Mouse (Mus musculus): ENCODE data around the gene Gnb5. TPM values are rescaled to one million over a fixed set of nuclear protein-coding genes. Genes with fewer than 3 reads are reported as not detected.
A peak's percentile ranks its signal among the peaks of the same experiment; 100 is the strongest.
"Not testable (repeated sequence)": the region's sequence is repeated elsewhere in the genome, so short reads cannot be mapped to it uniquely, and the experiment has no call there.

Gene Gnb5
- total and polyA plus RNA-seq, 2 experiments = 0.74 to 0.78 TPM

- H3K27me3 ChIP-seq (ENCODE audit: control insufficient read depth, insufficient read depth, low read length) = no peaks in the 10 kb centered on the region
- H3K4me1 ChIP-seq (ENCODE audit: control insufficient read depth, insufficient read depth, low read length) = no peaks in the 10 kb centered on the region
- H3K79me2 ChIP-seq (ENCODE audit: control insufficient read depth, insufficient read depth, low read length) = no peaks in the 10 kb centered on the region
- WGBS = 77% methylated on average over 4 of the region's 4 CpGs
- no peak overlapping the region for H3K27ac ChIP-seq (replicated peaks; ENCODE audit: insufficient read depth, low read depth, low read length)
- no peak for DNase-seq (ENCODE audit: extremely low read depth, low read depth, low spot score)
- H3K4me3 ChIP-seq (ENCODE audit: insufficient read depth, low read depth, low read length) = no peak overlapping the region
- no peaks in the 10 kb centered on the region for H3K36me3 ChIP-seq (ENCODE audit: control insufficient read depth, insufficient read depth, low read length)
- H3K9ac ChIP-seq (ENCODE audit: low read depth, low read length) = no peak overlapping the region
- TF ChIP-seq POLR2A (IDR thresholded peaks at IDR 0.05; ENCODE audit: extremely low read depth, insufficient read depth, low read length) (no peak), CTCF (IDR thresholded peaks at IDR 0.05; ENCODE audit: low read depth, low read length) (no peak)
These were observed 56.1 kb downstream of the Gnb5 start for GRCm38 (mm10) chr9:75362201-75362600.

GRCm38 (mm10) chr9:75363001-75363400, 56.9 kb downstream of the Gnb5 start:
- WGBS = 82% methylated on average over 5 of the region's 5 CpGs
- Histone ChIP-seq H3K27ac (replicated peaks; ENCODE audit: insufficient read depth, low read depth, low read length) (no peak overlapping the region), H3K27me3 (ENCODE audit: control insufficient read depth, insufficient read depth, low read length) (no peaks in the 10 kb centered on the region), H3K79me2 (ENCODE audit: control insufficient read depth, insufficient read depth, low read length) (no peaks in the 10 kb centered on the region), H3K4me3 (ENCODE audit: insufficient read depth, low read depth, low read length) (no peak overlapping the region), H3K36me3 (ENCODE audit: control insufficient read depth, insufficient read depth, low read length) (no peaks in the 10 kb centered on the region), H3K4me1 (ENCODE audit: control insufficient read depth, insufficient read depth, low read length) (no peaks in the 10 kb centered on the region), H3K9ac (ENCODE audit: low read depth, low read length) (no peak overlapping the region)
- TF ChIP-seq CTCF (IDR thresholded peaks at IDR 0.05; ENCODE audit: low read depth, low read length) (no peak), POLR2A (IDR thresholded peaks at IDR 0.05; ENCODE audit: extremely low read depth, insufficient read depth, low read length) (no peak)
- no peak for DNase-seq (ENCODE audit: extremely low read depth, low read depth, low spot score)

- H3K79me2 ChIP-seq (ENCODE audit: control insufficient read depth, insufficient read depth, low read length); H3K4me1 ChIP-seq (ENCODE audit: control insufficient read depth, insufficient read depth, low read length); H3K4me3 ChIP-seq (ENCODE audit: insufficient read depth, low read depth, low read length); DNase-seq (ENCODE audit: extremely low read depth, low read depth, low spot score); H3K36me3 ChIP-seq (ENCODE audit: control insufficient read depth, insufficient read depth, low read length); H3K27ac ChIP-seq (replicated peaks; ENCODE audit: insufficient read depth, low read depth, low read length); H3K27me3 ChIP-seq (ENCODE audit: control insufficient read depth, insufficient read depth, low read length); H3K9ac ChIP-seq (ENCODE audit: low read depth, low read length): not testable (repeated sequence)
- WGBS = 87% methylated on average over 7 of the region's 7 CpGs
These were observed 57.6 kb downstream of the Gnb5 start for GRCm38 (mm10) chr9:75363702-75364101.

- Histone ChIP-seq H3K27ac (replicated peaks; ENCODE audit: insufficient read depth, low read depth, low read length) (no peak overlapping the region), H3K36me3 (ENCODE audit: control insufficient read depth, insufficient read depth, low read length) (no peaks in the 10 kb centered on the region), H3K4me1 (ENCODE audit: control insufficient read depth, insufficient read depth, low read length) (no peaks in the 10 kb centered on the region), H3K9ac (ENCODE audit: low read depth, low read length) (no peak overlapping the region), H3K27me3 (ENCODE audit: control insufficient read depth, insufficient read depth, low read length) (no peaks in the 10 kb centered on the region), H3K4me3 (ENCODE audit: insufficient read depth, low read depth, low read length) (no peak overlapping the region), H3K79me2 (ENCODE audit: control insufficient read depth, insufficient read depth, low read length) (no peaks in the 10 kb centered on the region)
- DNase-seq (ENCODE audit: extremely low read depth, low read depth, low spot score) = no peak
- TF ChIP-seq POLR2A (IDR thresholded peaks at IDR 0.05; ENCODE audit: extremely low read depth, insufficient read depth, low read length) (no peak), CTCF (IDR thresholded peaks at IDR 0.05; ENCODE audit: low read depth, low read length) (no peak)
- WGBS = 80% methylated on average over 4 of the region's 4 CpGs
These were observed 59.1 kb downstream of the Gnb5 start for GRCm38 (mm10) chr9:75365195-75365594.

GRCm38 (mm10) chr9:75366191-75366590, 60.1 kb downstream of the Gnb5 start:
- Histone ChIP-seq H3K27me3 (ENCODE audit: control insufficient read depth, insufficient read depth, low read length) (no peaks in the 10 kb centered on the region), H3K9ac (ENCODE audit: low read depth, low read length) (no peak overlapping the region), H3K79me2 (ENCODE audit: control insufficient read depth, insufficient read depth, low read length) (no peaks in the 10 kb centered on the region), H3K36me3 (ENCODE audit: control insufficient read depth, insufficient read depth, low read length) (no peaks in the 10 kb centered on the region), H3K4me1 (ENCODE audit: control insufficient read depth, insufficient read depth, low read length) (no peaks in the 10 kb centered on the region), H3K27ac (replicated peaks; ENCODE audit: insufficient read depth, low read depth, low read length) (no peak overlapping the region), H3K4me3 (ENCODE audit: insufficient read depth, low read depth, low read length) (no peak overlapping the region)
- peak; percentile 27 for DNase-seq (ENCODE audit: extremely low read depth, low read depth, low spot score)
- TF ChIP-seq CTCF (IDR thresholded peaks at IDR 0.05; ENCODE audit: low read depth, low read length) (no peak), POLR2A (IDR thresholded peaks at IDR 0.05; ENCODE audit: extremely low read depth, insufficient read depth, low read length) (no peak)
- 49% methylated on average over 5 of the region's 5 CpGs for WGBS

GRCm38 (mm10) chr9:75368779-75369178, 62.7 kb downstream of the Gnb5 start:
- no peak overlapping the region for H3K4me3 ChIP-seq (ENCODE audit: insufficient read depth, low read depth, low read length)
- DNase-seq (ENCODE audit: extremely low read depth, low read depth, low spot score) = no peak
- no peak for TF ChIP-seq POLR2A (IDR thresholded peaks at IDR 0.05; ENCODE audit: extremely low read depth, insufficient read depth, low read length)
- TF ChIP-seq CTCF (IDR thresholded peaks at IDR 0.05; ENCODE audit: low read depth, low read length) = no peak
- 79% methylated on average over 3 of the region's 3 CpGs for WGBS
- no peaks in the 10 kb centered on the region for H3K4me1 ChIP-seq (ENCODE audit: control insufficient read depth, insufficient read depth, low read length)
- H3K79me2 ChIP-seq (ENCODE audit: control insufficient read depth, insufficient read depth, low read length) = no peaks in the 10 kb centered on the region
- no peaks in the 10 kb centered on the region for H3K36me3 ChIP-seq (ENCODE audit: control insufficient read depth, insufficient read depth, low read length)
- H3K27me3 ChIP-seq (ENCODE audit: control insufficient read depth, insufficient read depth, low read length) = no peaks in the 10 kb centered on the region
- H3K27ac ChIP-seq (replicated peaks; ENCODE audit: insufficient read depth, low read depth, low read length) = no peak overlapping the region
- no peak overlapping the region for H3K9ac ChIP-seq (ENCODE audit: low read depth, low read length)

Data from liver, adult 2 months (tissue).